In genomic region chr7:102062203-102062602, GRCm38 (mm10) we compare ENCODE assay signal across 30 mouse cellular contexts. TPM values are rescaled to one million over a fixed set of nuclear protein-coding genes. Genes with fewer than 3 reads are reported as not detected.
DNase-seq lines count a peak whose midpoint lies in the region; ATAC-seq and TF ChIP-seq lines count a peak whose summit lies in the region.
"Had no signal": no experiment of that assay in that cellular context is flagged by ENCODE, and none has a peak within 500 bp of the region (broad histone marks: within the 10 kb centered on the region; RNA-seq: fewer than 3 reads in every experiment).

No protein-coding gene starts in this region.

- H3K27me3 ChIP-seq in liver, embryonic 13.5 days, result no peaks in the 10 kb centered on the region
- H3K27me3 ChIP-seq in liver, embryonic 11.5 days (replicated peaks; ENCODE audit: control insufficient read depth, insufficient read depth, low read length), result no peaks in the 10 kb centered on the region
- H3K27me3 ChIP-seq in intestine, embryonic 14.5 days (replicated peaks; ENCODE audit: control insufficient read depth, insufficient read depth, low read length), result no peaks in the 10 kb centered on the region
- H3K27me3 ChIP-seq in intestine, postnatal 0 days (replicated peaks; ENCODE audit: control insufficient read depth, insufficient read depth, low read length), result no peaks in the 10 kb centered on the region
- no peaks in the 10 kb centered on the region for H3K27me3 ChIP-seq in small intestine, adult 2 months (ENCODE audit: control insufficient read depth, insufficient read depth, low read length)
- H3K27me3 ChIP-seq: CH12.LX; embryonic facial prominence, embryonic 15.5 days; forebrain, embryonic 12.5 days; heart, embryonic 15.5 days; hindbrain, embryonic 13.5 days; lung, embryonic 15.5 days; midbrain, embryonic 15.5 days; neural tube, embryonic 15.5 days; stomach, embryonic 15.5 days had no signal

- no peak for TF ChIP-seq CTCF in intestine, postnatal 0 days (IDR thresholded peaks at IDR 0.05; ENCODE audit: low read depth)
- no peak for TF ChIP-seq CTCF in small intestine, adult 2 months (IDR thresholded peaks at IDR 0.05; ENCODE audit: extremely low read depth, insufficient read length, insufficient replicate concordance, low read depth, low read length)

- no peaks in the 10 kb centered on the region for H3K9me3 ChIP-seq in liver, embryonic 13.5 days (replicated peaks)
- no peaks in the 10 kb centered on the region for H3K9me3 ChIP-seq in liver, embryonic 11.5 days (ENCODE audit: control insufficient read depth, low read length)
- no peaks in the 10 kb centered on the region for H3K9me3 ChIP-seq in intestine, embryonic 14.5 days (ENCODE audit: control insufficient read depth, low read length)
- H3K9me3 ChIP-seq in intestine, postnatal 0 days (ENCODE audit: control insufficient read depth), result no peaks in the 10 kb centered on the region
- H3K9me3 ChIP-seq: embryonic facial prominence, embryonic 10.5 days; embryonic facial prominence, embryonic 15.5 days; forebrain, embryonic 12.5 days; heart, embryonic 10.5 days; heart, embryonic 15.5 days; hindbrain, embryonic 13.5 days; lung, embryonic 15.5 days; midbrain, embryonic 10.5 days; midbrain, embryonic 15.5 days; neural tube, embryonic 15.5 days; stomach, embryonic 15.5 days had no signal

- ATAC-seq in liver, embryonic 13.5 days (ENCODE audit: low read depth), result no peak
- no peak for ATAC-seq in liver, embryonic 11.5 days (replicated peaks; ENCODE audit: low FRiP score)
- ATAC-seq in intestine, embryonic 14.5 days (replicated peaks; ENCODE audit: low FRiP score, low TSS enrichment, low read depth), result no peak
- ATAC-seq in intestine, postnatal 0 days, result peak; percentile 15; the same call in 1 of the 2 replicates
- ATAC-seq: midbrain, embryonic 15.5 days had no signal

- WGBS in liver, embryonic 13.5 days (ENCODE audit: insufficient replicate concordance), result 71% methylated on average over 1 of the region's 1 CpGs
- WGBS in liver, embryonic 11.5 days, result 67% methylated on average over 1 of the region's 1 CpGs
- WGBS in intestine, embryonic 14.5 days, result 82% methylated on average over 1 of the region's 1 CpGs
- WGBS in intestine, postnatal 0 days, result 41% methylated on average over 1 of the region's 1 CpGs
- 29% methylated on average over 1 of the region's 1 CpGs for WGBS in small intestine, adult 2 months

- peaks cover 52% of the 10 kb centered on the region for H3K4me1 ChIP-seq in liver, embryonic 13.5 days (replicated peaks)
- H3K4me1 ChIP-seq in liver, embryonic 11.5 days (replicated peaks; ENCODE audit: control insufficient read depth, insufficient read depth, low read length), result peaks cover 15% of the 10 kb centered on the region
- H3K4me1 ChIP-seq in intestine, embryonic 14.5 days (replicated peaks; ENCODE audit: control insufficient read depth, insufficient read depth, low read length), result peaks cover 21% of the 10 kb centered on the region
- peaks cover 17% of the 10 kb centered on the region; the same call in 1 of the 2 replicates for H3K4me1 ChIP-seq in intestine, postnatal 0 days (replicated peaks; ENCODE audit: control insufficient read depth, insufficient read depth, low read length)
- peaks cover 10% of the 10 kb centered on the region; the same call in 1 of the 2 replicates for H3K4me1 ChIP-seq in small intestine, adult 2 months (ENCODE audit: control insufficient read depth, insufficient read depth, insufficient read length, low read length)

- TF ChIP-seq POLR2A in small intestine, adult 2 months (IDR thresholded peaks at IDR 0.05; ENCODE audit: low read depth, low read length), result no peak

- no peak for DNase-seq in liver, embryonic 13.5 days
- DNase-seq in liver, embryonic 11.5 days (ENCODE audit: low spot score), result no peak
- DNase-seq in intestine, embryonic 14.5 days (ENCODE audit: low spot score), result no peak
- no peak for DNase-seq in thymus, postnatal 36 days
- no peak for DNase-seq in yolk sac, embryonic 10.5 days (ENCODE audit: low spot score)
- DNase-seq: adrenal gland, adult 8-10 months; cerebellum, adult 2 months; cerebellum, postnatal 14 days; gastrocnemius, postnatal 14 days; kidney, postnatal 25 days; left cerebral cortex, postnatal 4 days; retina, postnatal 1 day; right cerebral cortex, postnatal 14 days; thymus, adult 18-20 months had no signal

- H3K9ac ChIP-seq in liver, embryonic 13.5 days, result no peak overlapping the region
- no peak overlapping the region for H3K9ac ChIP-seq in liver, embryonic 11.5 days (ENCODE audit: low read depth, low read length)
- H3K9ac ChIP-seq in intestine, embryonic 14.5 days (ENCODE audit: low read length), result no peak overlapping the region
- H3K9ac ChIP-seq in intestine, postnatal 0 days (ENCODE audit: low read depth, low read length), result no peak overlapping the region
- H3K9ac ChIP-seq: embryonic facial prominence, embryonic 15.5 days; forebrain, embryonic 12.5 days; heart, embryonic 15.5 days; hindbrain, embryonic 13.5 days; lung, embryonic 15.5 days; midbrain, embryonic 15.5 days; neural tube, embryonic 15.5 days; stomach, embryonic 15.5 days had no signal

- 0 out of 2 replicates have a peak overlapping the region, but pooled peaks have one; percentile 9 for H3K4me2 ChIP-seq in liver, embryonic 13.5 days
- H3K4me2 ChIP-seq in liver, embryonic 11.5 days, result no peak overlapping the region
- peak overlapping the region; percentile 25 for H3K4me2 ChIP-seq in intestine, embryonic 14.5 days (ENCODE audit: low read length)
- peak overlapping the region; percentile 43 for H3K4me2 ChIP-seq in intestine, postnatal 0 days (replicated peaks; ENCODE audit: low read depth)
- H3K4me2 ChIP-seq: embryonic facial prominence, embryonic 15.5 days; forebrain, embryonic 12.5 days; heart, embryonic 15.5 days; lung, embryonic 15.5 days; midbrain, embryonic 15.5 days; neural tube, embryonic 15.5 days; stomach, embryonic 15.5 days had no signal

- H3K4me3 ChIP-seq in liver, embryonic 13.5 days (replicated peaks), result no peak overlapping the region
- H3K4me3 ChIP-seq in liver, embryonic 11.5 days (ENCODE audit: low read depth, low read length), result no peak overlapping the region
- no peak overlapping the region for H3K4me3 ChIP-seq in intestine, embryonic 14.5 days (ENCODE audit: low read depth, low read length)
- H3K4me3 ChIP-seq in intestine, postnatal 0 days (ENCODE audit: low read depth, low read length), result no peak overlapping the region
- no peak overlapping the region for H3K4me3 ChIP-seq in small intestine, adult 2 months (ENCODE audit: low read depth, low read length)
- H3K4me3 ChIP-seq: embryonic facial prominence, embryonic 10.5 days; embryonic facial prominence, embryonic 15.5 days; forebrain, embryonic 12.5 days; heart, embryonic 10.5 days; heart, embryonic 15.5 days; hindbrain, embryonic 13.5 days; layer of hippocampus, adult 2 months; lung, embryonic 15.5 days; midbrain, embryonic 10.5 days; midbrain, embryonic 15.5 days; neural tube, embryonic 15.5 days; stomach, embryonic 15.5 days had no signal

- H3K27ac ChIP-seq in liver, embryonic 13.5 days, result no peak overlapping the region
- H3K27ac ChIP-seq in liver, embryonic 11.5 days (ENCODE audit: low read depth, low read length), result no peak overlapping the region
- no peak overlapping the region; the same call in 1 of the 2 replicates for H3K27ac ChIP-seq in intestine, embryonic 14.5 days (ENCODE audit: low read depth)
- peak overlapping the region; percentile 50; the same call in 1 of the 2 replicates for H3K27ac ChIP-seq in intestine, postnatal 0 days (ENCODE audit: low read depth, low read length)
- peak overlapping the region; percentile 25; the same call in 1 of the 2 replicates for H3K27ac ChIP-seq in small intestine, adult 2 months (ENCODE audit: insufficient read depth, low read depth, low read length)
- H3K27ac ChIP-seq: embryonic facial prominence, embryonic 10.5 days; embryonic facial prominence, embryonic 15.5 days; forebrain, embryonic 12.5 days; heart, embryonic 10.5 days; heart, embryonic 15.5 days; hindbrain, embryonic 13.5 days; layer of hippocampus, adult 2 months; lung, embryonic 15.5 days; midbrain, embryonic 10.5 days; midbrain, embryonic 15.5 days; neural tube, embryonic 15.5 days; stomach, embryonic 15.5 days had no signal

- peaks cover 20% of the 10 kb centered on the region for H3K36me3 ChIP-seq in liver, embryonic 13.5 days
- H3K36me3 ChIP-seq in liver, embryonic 11.5 days (ENCODE audit: control insufficient read depth, insufficient read depth, low read length), result peaks cover 6% of the 10 kb centered on the region; the same call in 1 of the 2 replicates
- H3K36me3 ChIP-seq in intestine, embryonic 14.5 days (ENCODE audit: control insufficient read depth, insufficient read depth, low read length), result peaks cover 25% of the 10 kb centered on the region
- no peaks in the 10 kb centered on the region for H3K36me3 ChIP-seq in intestine, postnatal 0 days (ENCODE audit: control insufficient read depth, insufficient read depth)
- peaks cover 5% of the 10 kb centered on the region for H3K36me3 ChIP-seq in small intestine, adult 2 months (ENCODE audit: control insufficient read depth, insufficient read depth, low read length)
- H3K36me3 ChIP-seq: neural tube, embryonic 15.5 days had no signal

RNA-seq across cellular contexts. Expression of gene Rnf121, which starts 3.1 kb away (rescaled TPM):
- 10.6 and 11.6 TPM in 2 replicates for polyA plus RNA-seq in liver, embryonic 13.5 days (2015; fragmentation: Nextera tagmentation; extraction: Ambion mirVana)
- polyA plus RNA-seq in liver, embryonic 11.5 days (2014; fragmentation: Nextera tagmentation; extraction: Ambion mirVana), result 16.4 and 16.7 TPM in 2 replicates
- 29.3 and 31.7 TPM in 2 replicates for polyA plus RNA-seq in intestine, embryonic 14.5 days (2014; fragmentation: Nextera tagmentation; extraction: Ambion mirVana)
- polyA plus RNA-seq in intestine, postnatal 0 days (2015; fragmentation: Nextera tagmentation; extraction: Ambion mirVana), result 21.9 and 22.3 TPM in 2 replicates
- 16.1 and 26.0 TPM in 2 replicates for polyA plus RNA-seq in small intestine, adult 2 months (2012; rRNA removed)

RNA-seq across cellular contexts. Expression of gene Xndc1, which starts 3.1 kb away (rescaled TPM):
- polyA plus RNA-seq in liver, embryonic 13.5 days (2015; fragmentation: Nextera tagmentation; extraction: Ambion mirVana), result 13.6 and 14.2 TPM in 2 replicates
- polyA plus RNA-seq in liver, embryonic 11.5 days (2014; fragmentation: Nextera tagmentation; extraction: Ambion mirVana), result 19.5 and 24.6 TPM in 2 replicates
- polyA plus RNA-seq in intestine, embryonic 14.5 days (2014; fragmentation: Nextera tagmentation; extraction: Ambion mirVana), result 22.7 and 25.8 TPM in 2 replicates
- polyA plus RNA-seq in intestine, postnatal 0 days (2015; fragmentation: Nextera tagmentation; extraction: Ambion mirVana), result 4.4 and 6.1 TPM in 2 replicates
- 4.5 and 8.3 TPM in 2 replicates for polyA plus RNA-seq in small intestine, adult 2 months (2012; rRNA removed)

RNA-seq across cellular contexts. Expression of gene Xntrpc, which starts 3.3 kb away (rescaled TPM):
- 0.22 and 0.28 TPM in 2 replicates for polyA plus RNA-seq in liver, embryonic 13.5 days (2015; fragmentation: Nextera tagmentation; extraction: Ambion mirVana)
- polyA plus RNA-seq in liver, embryonic 11.5 days (2014; fragmentation: Nextera tagmentation; extraction: Ambion mirVana), result 0.71 and 0.81 TPM in 2 replicates
- polyA plus RNA-seq in intestine, embryonic 14.5 days (2014; fragmentation: Nextera tagmentation; extraction: Ambion mirVana), result 1.1 and 1.5 TPM in 2 replicates
- 0.16 TPM in 1 of 2 replicates, not detected in the other for polyA plus RNA-seq in intestine, postnatal 0 days (2015; fragmentation: Nextera tagmentation; extraction: Ambion mirVana)
- polyA plus RNA-seq in small intestine, adult 2 months (2012; rRNA removed), result 0.88 and 1.6 TPM in 2 replicates

RNA-seq across cellular contexts. Expression of gene Trpc2, which starts 20.7 kb away (rescaled TPM):
- polyA plus RNA-seq in liver, embryonic 13.5 days (2015; fragmentation: Nextera tagmentation; extraction: Ambion mirVana), result not detected in 2 replicates
- not detected in 2 replicates for polyA plus RNA-seq in liver, embryonic 11.5 days (2014; fragmentation: Nextera tagmentation; extraction: Ambion mirVana)
- not detected in 2 replicates for polyA plus RNA-seq in intestine, embryonic 14.5 days (2014; fragmentation: Nextera tagmentation; extraction: Ambion mirVana)
- polyA plus RNA-seq in intestine, postnatal 0 days (2015; fragmentation: Nextera tagmentation; extraction: Ambion mirVana), result 0.05 TPM in 1 of 2 replicates, not detected in the other
- polyA plus RNA-seq in small intestine, adult 2 months (2012; rRNA removed), result 0.28 and 0.89 TPM in 2 replicates
- polyA plus RNA-seq: C2C12; forebrain, embryonic 12.5 days; heart, embryonic 10.5 days; heart, embryonic 15.5 days; lung, embryonic 15.5 days; midbrain, embryonic 10.5 days; midbrain, embryonic 15.5 days; stomach, embryonic 15.5 days had no signal

RNA-seq across cellular contexts. Expression of gene Art1, which starts 39.3 kb away (rescaled TPM):
- polyA plus RNA-seq in liver, embryonic 13.5 days (2015; fragmentation: Nextera tagmentation; extraction: Ambion mirVana), result 0.22 and 0.48 TPM in 2 replicates
- polyA plus RNA-seq in liver, embryonic 11.5 days (2014; fragmentation: Nextera tagmentation; extraction: Ambion mirVana), result 0.38 and 1.1 TPM in 2 replicates
- 0.49 and 0.90 TPM in 2 replicates for polyA plus RNA-seq in intestine, embryonic 14.5 days (2014; fragmentation: Nextera tagmentation; extraction: Ambion mirVana)
- polyA plus RNA-seq in intestine, postnatal 0 days (2015; fragmentation: Nextera tagmentation; extraction: Ambion mirVana), result 0.13 TPM in 1 of 2 replicates, not detected in the other
- not detected in 2 replicates for polyA plus RNA-seq in small intestine, adult 2 months (2012; rRNA removed)
- polyA plus RNA-seq: cerebellum, adult 2 months had no signal

Comparison
In these comparisons a context has a peak if more than half of its experiments do, and no peak if none do; other contexts are left out.
1. H3K27ac ChIP-seq: peak in intestine, postnatal 0 days (single experiment) and small intestine, adult 2 months (single experiment); none in liver, embryonic 13.5 days (single experiment), liver, embryonic 11.5 days (single experiment) and intestine, embryonic 14.5 days (single experiment).